Mouse (Mus musculus) embryonic fibroblast, embryonic 13.5 days (primary cell): ENCODE data around the gene Cerkl.

Source experiments
- CTCF ChIP-seq: IDR thresholded peaks from 2 replicates; pipeline ENCODE4 v1.5.1; 2011; ENCODE audit warnings: mild to moderate bottlenecking, control low read depth, low read length, moderate library complexity, borderline replicate concordance; ENCODE audit not compliant: insufficient read depth
- POLR2A ChIP-seq: IDR thresholded peaks from 2 replicates; pipeline ENCODE4 v1.6.1; 2011; ENCODE audit warnings: low read depth, mild to moderate bottlenecking, control low read depth, low read length, moderate library complexity

DNA sequence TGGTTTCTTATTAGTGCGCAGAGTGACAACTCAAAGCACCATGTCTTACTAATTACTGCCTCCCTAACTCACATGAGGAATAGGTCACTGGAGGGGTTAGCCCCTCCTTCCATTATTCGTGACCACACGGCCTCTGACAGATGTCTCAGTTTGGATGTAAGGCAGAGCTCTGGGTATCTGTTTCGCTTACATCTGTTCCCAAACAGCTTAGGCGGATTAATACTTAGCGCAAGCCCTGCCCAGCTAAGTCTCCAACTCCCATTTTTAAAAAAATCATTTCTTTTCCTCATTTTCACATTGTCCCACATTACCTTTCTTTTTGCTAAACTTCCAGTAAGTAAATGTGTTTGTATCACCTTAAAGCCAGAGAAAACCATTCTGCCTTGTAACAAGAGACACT is 34.9 kb downstream of the Cerkl start:
- TF ChIP-seq POLR2A (no peak), CTCF (no peak)
